Mouse (Mus musculus) left cerebral cortex, adult 8-10 months (tissue): ENCODE measurements around the gene Chrna4. TPM values are rescaled to one million over a fixed set of nuclear protein-coding genes. Genes with fewer than 3 reads are reported as not detected.

Experiments
- DNase-seq, 2 experiments: peaks; one replicate each; pipeline ENCODE4 v3.0.0; 2022; ENCODE audit warnings: low spot score in 2 of 2
- total RNA-seq, 4 experiments: library from RNA; stranded (reverse); gene quantifications; 2 replicates each; pipeline ENCODE4 v1.2.4; 2022

Chrna4 gene
- total RNA-seq = 10 to 100 TPM; 37.9 to 43.7 (median 41.7) TPM

DNA sequence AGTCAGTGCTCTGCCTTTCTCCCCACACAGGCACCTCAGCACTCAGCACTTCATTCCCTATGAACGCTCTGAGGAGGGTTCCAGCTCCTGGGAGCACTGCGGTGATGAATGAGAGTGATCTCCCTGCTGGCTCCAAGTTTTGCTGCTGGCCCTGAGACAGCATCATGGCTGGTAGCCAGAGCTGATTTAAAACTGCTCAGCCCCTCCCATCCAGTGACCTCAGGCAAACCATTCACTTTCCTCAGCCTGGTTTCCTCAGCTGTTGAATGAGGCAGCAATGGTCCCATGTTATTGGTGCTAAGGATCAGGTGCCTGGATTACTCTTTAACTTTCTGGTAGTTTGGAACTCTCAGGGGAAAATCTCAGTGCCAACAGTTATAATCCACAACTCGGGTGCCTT is at the start of gene Chrna4:
Chrna4 (minus strand) TSS at position 110 of the 400 bp plus-strand sequence.
- no peak for DNase-seq

DNA sequence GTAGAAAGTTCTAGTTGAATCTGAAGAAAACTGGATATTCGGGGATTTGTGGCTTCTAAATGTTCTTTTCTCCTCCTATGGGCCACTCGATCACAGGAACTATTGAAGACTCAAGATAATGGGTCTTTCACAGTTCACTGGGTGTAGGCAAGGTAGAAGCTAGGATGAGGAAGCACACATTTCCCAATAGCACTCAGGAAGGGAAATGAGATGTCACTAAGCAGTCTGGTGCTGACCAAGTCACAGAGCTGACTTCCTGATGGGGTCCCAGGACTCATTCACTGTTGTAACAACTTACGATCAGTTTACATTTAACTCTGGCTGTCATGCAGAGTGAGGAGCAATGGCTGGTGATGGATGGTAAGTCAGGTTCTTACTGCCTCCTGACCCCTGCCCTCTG is 46.8 kb upstream of the Chrna4 start:
- DNase-seq = no peak

DNA sequence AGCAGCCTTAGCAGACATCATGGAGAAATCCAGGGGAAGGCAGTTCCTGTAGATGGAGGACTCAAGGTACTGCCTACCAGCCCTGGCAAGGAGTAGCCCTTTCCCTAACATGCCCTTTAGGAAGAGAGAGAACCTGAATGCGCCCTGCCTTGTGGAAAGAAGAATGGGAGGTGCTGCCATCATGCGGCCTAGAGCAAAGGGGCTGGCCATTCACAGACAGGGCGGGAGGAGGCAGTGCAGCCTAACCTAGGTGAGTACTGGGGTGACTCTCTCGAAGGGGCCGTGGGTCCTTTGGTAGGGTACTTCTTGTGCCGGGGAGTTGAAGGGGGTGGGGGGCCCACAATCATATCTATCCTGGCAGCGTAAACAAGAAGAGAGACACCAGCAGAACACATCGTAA is 41.7 kb upstream of the Chrna4 start:
- DNase-seq = no peak

DNA sequence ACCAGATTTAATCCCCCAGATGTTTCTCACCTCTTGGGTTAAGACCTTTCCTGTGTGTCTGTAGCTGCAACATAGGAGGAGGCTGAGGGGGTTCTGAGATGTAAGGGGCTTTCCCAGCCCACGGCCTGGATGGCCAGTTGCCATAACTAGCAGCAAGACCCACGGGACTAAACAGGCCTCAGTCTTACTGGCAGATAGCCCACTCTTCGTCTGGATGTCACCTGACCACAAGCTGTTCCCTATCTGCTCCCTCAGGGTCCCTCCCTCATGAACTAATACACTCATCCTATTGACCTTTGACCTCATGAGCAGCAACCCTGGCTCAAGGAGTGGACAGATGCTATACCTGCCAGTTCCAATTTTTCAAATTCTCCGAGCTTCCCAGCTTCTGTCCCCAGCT is 40.6 kb upstream of the Chrna4 start:
- DNase-seq = no peak

DNA sequence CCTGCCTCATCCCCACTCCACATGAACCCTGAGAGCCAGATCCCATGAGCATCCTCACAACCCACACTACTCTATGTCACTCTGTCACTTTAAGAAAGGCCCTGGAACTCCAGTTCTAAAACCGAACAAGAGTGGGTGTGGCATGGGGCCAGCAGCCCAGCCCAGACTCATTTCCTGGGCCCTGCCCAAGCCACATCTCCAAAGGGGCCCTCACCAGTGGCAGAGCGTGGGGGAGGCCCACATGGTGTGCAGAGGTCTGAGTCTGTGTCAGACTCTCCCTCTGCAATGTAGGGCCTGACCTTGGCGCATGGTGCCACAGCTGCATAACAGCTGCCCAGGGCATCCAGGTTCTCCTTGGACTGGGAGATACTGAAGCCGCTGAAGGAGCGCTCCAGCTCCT is 37.5 kb upstream of the Chrna4 start:
- peak in 1 of 2 experiments; percentile 68 for DNase-seq

DNA sequence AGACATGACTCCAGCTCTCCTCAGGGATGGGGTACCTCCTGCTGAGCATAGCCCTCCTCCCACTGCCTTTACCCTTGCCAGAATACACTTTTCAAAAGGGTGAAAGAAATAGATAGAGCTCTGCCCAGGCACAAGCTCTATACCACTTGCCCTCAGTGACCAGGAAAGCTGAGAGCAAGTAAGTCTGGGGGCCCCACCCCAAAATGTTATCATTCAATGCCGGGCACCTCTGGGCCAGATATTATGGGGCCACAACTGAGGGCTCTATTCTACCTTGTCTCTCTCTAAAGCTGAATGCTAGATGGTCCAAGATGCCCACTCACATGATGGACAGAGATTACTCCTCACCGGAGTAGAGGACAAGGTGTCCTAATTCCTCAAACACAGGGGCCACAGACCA is 36.2 kb upstream of the Chrna4 start:
- DNase-seq = no peak

DNA sequence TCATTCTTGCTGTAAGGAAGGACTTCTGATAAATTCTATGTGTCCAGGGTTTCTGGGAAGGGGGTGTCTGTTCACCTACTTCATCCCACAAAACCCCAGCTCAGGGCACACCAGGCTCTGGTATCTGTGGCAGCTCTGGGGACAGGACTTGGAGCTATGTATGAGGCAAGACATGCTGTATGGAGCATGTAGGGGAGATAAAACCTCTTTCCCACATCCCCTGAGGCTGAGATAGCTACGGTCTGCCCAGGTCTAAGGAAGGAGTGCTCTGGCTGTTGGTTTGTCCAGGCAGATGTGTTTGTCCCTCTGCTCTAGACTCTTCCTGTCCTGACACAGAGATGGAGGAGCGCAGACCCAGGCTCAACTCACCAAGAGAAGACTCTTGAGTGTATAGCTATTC is 35.6 kb upstream of the Chrna4 start:
- no peak for DNase-seq

DNA sequence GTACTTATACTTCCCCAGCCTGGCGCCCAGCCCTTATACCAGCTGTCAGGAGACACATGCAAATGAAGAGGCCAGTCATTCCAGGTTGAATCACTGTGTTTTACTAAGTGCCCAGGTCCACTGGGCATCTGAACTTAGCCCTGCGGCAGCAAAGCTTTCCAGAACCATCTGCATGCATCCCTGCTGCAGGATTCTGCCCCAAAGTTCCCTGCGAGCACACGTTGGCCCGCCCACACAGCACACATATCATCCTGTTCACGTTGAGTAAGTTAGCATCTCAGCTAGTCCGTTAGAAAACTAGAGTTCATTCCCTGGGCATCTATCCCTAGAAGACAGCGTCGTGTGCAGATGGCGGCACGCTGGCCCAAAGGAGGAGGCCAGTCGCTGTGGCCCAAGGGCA is 32.2 kb upstream of the Chrna4 start:
- DNase-seq = no peak

DNA sequence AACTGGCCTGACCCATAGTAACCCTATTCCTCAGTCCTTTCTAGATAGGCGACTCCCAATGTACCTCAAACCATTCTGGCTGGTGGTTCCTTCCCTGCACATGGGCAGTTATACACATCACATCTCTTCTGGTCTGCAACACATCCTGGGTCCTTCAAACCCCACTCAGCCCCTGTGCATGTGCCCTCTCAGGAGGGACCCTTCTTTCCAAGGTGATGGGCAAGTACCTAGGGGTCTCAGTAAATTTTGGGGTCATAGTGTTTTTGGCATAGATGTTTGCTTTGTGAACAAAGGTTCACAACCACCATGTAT is 29.0 kb upstream of the Chrna4 start:
- no peak for DNase-seq

DNA sequence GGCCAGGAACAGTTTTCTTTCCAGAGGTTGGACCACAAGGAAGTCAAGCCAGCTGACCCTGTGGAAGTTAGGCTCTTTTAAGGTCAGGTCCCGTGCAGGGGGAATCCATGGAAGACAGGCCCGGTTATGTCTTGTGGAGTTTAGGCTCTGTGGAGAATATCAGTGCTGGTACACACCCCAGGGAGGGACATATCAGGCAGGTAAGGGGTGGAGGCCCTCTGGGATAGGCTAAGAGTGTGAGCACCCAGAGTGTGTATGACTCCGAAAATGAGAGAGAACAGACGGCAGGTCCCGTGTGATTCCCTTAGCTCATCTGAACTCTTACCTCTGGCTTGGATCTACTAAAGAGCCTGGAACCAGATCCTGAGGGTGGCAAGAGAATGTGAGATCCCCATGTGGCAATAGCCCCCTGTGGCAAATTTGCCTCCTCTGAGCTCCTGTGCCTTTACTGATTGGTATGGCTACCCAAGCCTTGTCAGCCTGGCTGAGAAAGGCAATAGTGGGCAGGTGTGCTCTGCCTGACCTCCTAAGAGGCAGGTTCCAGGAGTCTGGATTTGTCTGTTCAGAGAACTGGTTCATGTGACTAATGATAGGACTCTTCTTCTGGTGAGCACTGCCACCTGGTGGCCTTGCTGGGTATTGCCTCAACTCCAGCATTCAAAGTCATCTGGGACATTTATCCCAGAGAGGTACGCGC is 28.5 kb upstream of the Chrna4 start:
- DNase-seq = peak; percentile 77 to 95

DNA sequence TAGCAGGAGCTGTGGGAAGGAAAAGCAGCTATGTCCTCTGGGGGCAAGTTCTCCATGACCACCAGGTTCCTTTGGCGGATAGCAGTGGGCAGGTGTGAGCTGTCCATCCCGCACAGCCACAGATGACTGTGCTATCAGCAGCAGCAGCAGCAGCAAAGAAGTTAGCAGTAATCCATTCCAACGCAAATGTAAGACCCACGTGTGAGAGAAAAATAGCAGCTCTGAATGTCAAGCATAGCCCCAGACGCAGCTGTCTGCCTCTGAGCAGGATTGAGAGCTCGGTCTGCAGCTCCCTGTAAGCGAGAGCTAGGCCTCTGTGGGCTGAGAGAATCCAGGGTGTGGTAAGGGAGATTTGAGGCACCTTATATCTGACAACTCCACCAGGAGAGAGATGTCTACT is 26.8 kb upstream of the Chrna4 start:
- peak in 1 of 2 experiments; percentile 87 for DNase-seq

DNA sequence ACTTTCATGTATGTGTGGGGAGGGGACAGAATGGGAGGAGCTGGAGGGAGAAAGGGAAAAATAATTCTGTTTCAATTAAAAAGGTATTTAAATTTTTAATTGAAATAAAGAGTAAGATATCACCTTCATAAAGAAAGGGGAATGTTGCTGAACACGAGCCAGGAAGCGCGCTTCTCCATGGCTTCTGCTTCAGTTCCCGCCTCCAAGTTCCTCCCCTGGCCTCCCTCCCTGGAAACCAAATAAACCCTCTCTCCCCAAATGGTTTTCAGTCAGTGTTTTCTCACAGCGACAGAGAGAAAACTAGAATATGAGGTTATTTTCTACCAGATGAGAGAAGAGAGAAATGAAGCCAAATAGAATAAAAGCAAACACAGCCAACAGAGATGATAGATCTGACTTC is 25.2 kb upstream of the Chrna4 start:
- DNase-seq = no peak

DNA sequence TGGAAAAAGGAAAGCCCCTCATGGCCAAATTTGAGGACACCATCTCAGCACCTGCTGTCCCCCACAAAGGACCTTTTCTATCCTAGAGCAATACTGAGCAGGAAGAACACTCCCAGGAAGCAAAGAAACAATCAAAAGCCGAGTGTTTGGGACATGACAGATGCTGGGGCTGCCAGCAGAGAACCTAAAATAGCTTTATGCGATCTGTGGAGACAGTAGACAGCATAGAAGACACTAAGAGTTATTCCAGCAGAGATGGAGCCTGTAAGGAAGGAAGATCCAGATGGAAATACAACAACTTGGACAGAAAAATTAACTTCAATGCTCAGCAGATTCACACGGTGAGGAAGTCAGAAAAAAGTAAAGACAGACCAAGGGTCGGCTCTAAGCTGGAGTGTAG is 22.5 kb upstream of the Chrna4 start:
- DNase-seq = no peak

DNA sequence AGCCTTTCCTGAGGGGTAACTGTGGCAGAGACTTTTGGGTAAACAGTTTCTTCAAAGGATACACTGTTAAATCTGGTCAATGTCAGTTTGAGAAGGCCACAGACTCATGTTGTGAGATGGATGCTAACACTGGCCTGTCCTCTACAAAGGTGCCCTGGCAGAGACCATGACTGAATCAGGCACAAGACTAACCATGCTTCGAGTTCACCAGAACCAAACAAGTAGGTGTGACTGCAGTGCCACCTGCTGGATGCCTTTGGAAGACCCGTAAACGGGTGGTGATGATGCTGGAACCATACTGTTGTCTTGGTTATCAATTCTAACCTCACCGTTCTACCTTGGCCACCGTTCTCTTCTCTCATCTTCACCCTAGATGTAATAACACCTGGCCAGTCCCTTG is 16.8 kb upstream of the Chrna4 start:
- peak in 1 of 2 experiments; percentile 81 for DNase-seq

DNA sequence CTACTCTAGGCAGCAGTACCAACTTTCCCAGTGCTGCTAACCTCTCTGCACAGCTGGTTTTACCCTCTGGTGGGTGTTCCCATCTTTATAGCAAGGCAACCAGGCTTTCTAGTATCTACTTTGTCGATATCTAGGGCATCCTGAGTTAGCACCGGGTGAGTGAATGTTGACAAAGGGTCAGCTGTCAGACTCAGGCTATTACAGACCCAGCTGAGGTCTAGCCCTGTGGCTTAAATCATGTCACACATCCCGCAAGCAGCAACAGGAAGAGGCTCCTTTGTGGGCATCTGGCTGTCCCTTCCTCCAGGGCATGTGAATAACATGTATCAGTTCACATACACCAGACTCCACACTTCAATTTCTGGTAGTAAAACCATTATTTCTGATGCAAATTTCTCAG is 14.8 kb upstream of the Chrna4 start:
- DNase-seq = no peak

DNA sequence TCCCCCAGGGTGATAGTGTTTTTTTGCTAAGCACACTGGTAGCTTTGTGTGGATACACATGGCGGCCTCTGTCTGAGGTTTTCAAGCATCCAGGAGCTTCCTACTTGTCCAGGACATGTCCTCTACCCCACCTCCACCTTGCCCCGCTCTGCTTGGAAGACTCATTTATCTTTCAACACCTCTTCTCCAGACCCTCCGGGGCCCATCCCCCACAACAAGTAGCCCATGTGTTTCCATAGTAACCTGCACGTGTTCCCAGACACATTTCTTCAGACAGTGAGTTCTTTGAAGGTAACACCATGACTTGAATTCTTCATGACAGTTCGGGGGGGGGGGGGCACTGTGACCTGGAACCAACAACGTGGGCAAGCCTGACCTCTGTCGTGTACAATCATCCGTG is 14.0 kb upstream of the Chrna4 start:
- no peak for DNase-seq

DNA sequence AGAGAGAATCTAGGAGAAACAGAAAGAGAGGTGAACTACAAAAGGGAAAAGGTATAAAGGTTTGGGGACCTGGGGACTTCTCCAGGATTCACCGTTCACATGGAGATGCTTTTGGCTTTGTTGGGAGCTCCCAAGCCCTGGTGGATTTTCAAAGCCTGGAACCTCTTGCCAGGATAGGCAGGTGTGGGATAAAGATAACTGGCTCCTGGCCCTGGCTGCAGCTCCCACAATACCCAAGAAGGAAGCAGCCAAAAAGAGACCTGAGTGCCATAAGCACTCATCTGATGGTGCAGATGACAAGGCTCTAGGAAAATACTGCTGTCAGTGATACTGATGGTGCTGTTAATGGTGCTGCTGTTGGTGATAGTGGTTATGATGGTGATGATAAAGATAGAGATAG is 8.8 kb upstream of the Chrna4 start:
- no peak for DNase-seq

DNA sequence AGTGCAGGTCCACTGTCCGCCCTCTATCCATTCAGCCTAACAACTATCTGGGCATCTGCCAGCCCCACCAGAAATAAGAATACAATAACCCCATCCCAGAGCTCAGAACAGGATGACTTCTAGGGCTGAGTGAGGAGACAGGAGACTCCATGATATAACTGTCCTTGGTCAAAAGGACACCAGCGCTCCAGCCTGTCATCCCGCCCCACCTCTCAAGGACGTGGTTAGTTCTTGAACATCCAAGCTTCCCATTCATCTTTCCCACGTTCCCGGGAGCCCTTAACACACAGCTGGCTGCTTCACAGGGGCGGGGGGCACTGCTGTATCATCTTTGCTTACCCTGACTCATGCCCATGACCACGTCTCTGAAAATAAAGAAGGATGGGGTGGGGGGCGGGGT is 5.6 kb upstream of the Chrna4 start:
- DNase-seq = no peak

DNA sequence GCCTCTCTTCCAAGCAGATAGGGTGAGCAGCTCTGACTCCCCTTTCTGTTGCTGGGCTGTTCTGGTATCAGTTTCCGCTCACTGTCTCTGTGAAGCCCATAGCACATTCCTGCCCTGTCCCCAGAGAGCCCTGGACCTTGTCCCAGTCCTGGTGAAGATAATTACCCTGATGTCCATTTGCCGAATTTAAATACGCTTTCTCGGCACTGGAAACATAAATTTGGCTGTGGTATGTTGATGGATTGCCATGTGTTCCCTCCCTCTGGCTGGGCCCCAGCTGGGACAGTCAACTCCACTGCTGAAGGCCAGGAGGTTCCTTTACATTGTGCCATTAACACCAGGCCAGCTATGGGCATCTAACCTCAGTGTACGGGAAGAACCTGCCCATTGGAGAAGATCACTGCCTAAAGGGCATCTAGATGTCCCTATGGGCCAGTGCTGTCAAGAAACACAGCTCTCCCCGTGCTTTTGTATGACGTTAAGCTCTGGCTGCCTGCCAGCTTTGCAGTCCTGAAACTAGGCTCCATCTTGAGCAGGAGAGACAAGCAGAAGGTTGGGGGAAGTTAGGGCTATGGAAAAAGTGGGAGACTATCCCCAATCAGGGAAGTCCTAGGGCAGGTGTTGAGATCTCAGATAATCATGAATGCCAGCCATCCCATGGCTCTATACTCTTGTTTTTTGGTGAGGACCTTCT is 5.1 kb upstream of the Chrna4 start:
- no peak for DNase-seq

DNA sequence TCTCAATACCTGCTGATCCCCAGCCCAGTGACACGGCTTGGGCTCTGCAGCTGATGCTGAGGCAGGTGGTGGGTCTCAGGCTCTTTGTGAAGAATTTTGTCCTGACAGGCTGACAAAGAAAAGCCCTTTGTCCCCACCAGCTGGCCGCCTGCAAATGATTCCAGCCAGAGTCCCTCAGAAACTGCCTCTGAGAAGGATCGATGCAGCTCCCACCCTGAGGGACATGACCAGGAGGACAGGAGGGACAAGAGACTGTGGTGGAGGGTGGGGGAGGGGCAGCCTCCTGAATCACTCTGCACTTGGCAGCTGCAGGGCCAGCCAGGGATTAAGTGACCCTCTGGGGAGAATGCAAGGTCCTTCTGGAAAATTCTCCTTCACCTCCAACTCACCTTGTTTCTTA is 655 bp upstream of the Chrna4 start:
- no peak for DNase-seq

DNA sequence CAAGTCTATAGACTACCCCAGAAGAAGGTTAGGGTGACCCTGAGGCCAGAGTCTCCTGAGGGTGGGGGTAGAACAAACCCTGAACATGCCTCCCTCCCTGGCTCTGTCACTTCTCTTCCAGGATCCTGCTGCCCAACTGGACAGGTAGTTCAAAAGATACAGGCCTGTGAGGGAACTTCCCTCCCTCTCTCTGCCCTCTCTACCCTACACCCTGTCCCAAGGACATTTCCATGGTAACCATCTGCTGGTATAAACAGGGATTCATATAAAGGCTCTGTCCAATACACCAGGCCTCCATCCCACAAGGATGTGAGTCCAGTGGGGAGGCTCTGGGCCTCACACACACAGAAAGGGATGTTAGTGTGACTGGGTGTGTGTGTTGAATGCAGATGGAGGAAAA is 970 bp downstream of the Chrna4 start:
- no peak for DNase-seq

DNA sequence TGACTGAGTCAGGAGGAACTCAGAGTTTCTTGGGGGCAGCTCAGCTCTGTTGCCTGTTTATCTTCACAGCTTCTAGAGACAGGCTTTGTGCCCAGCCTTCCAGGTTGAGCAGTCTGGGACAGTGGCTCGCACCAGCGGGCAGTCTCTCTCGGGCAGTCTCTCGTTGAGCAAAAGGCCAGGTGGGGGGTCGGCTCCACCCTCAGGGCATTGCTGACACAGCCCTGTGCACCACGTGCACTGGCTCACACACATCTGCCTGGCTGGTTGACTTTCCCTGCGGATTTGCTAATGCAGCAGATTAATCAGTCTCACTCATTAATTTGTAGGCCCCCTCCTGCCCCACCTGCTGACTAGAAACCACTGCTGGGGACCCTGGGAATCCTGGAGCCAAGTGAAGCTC is 1.4 kb downstream of the Chrna4 start:
- no peak for DNase-seq

DNA sequence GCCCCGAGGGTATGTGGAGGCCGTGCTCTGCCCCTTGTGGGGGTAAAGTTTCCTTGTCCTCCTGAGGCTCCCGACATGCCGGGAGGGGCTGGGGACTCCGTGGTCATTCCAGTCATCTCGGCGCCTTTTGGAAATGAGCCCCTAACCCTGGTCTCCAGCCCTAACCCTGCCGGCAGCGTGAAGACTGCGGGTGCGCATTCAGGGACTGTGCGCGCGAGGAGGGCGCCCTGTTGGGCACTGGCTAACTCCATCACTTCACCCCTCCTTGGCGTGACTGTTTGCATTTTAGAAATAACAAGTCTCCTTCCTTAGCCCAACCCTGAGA is 4.0 kb downstream of the Chrna4 start:
- DNase-seq = no peak
